Mouse (Mus musculus) liver, embryonic 14.5 days (tissue): ENCODE measurements around the gene Msl3. TPM values are rescaled to one million over a fixed set of nuclear protein-coding genes. Genes with fewer than 3 reads are reported as not detected.
A peak's percentile ranks its signal among the peaks of the same experiment; 100 is the strongest.

Experiments
- ATAC-seq: fragments of 200-750 bp; cut with Nextera tagmentation; 2 replicates; pipeline ENCODE4 v1.8.0; 2017; ENCODE audit warnings: moderate number of reproducible peaks, mild to moderate bottlenecking, moderate library complexity; ENCODE audit not compliant: insufficient read depth
- DNase-seq, 3 experiments: peaks; one replicate each; pipeline ENCODE4 v3.0.0-alpha.2; 2012 to 2013; ENCODE audit warnings: low read depth in 3 of 3, low spot score in 3 of 3
- H3K27ac ChIP-seq: fragments of 300-500 bp; sonication (generic); 2 replicates; pipeline ENCODE4 v1.5.1; 2014; ENCODE audit warnings: moderate library complexity, mild to moderate bottlenecking, control low read depth, inconsistent platforms
- H3K27me3 ChIP-seq: fragments of 300-500 bp; sonication (generic); 2 replicates; pipeline ENCODE4 v1.6.1; 2014; ENCODE audit warnings: mild to moderate bottlenecking, low read length, moderate library complexity; ENCODE audit not compliant: control insufficient read depth, insufficient read depth
- H3K36me3 ChIP-seq: fragments of 300-500 bp; sonication (generic); replicated peaks from 2 replicates; pipeline ENCODE4 v1.6.1; 2014; ENCODE audit warnings: low read depth; ENCODE audit not compliant: control insufficient read depth, insufficient read depth
- H3K4me1 ChIP-seq, 2 experiments: fragments of 200-500 bp in 1 of 2; fragments of 300-500 bp in 1 of 2; sonication (generic) in 1 of 2; replicated peaks; 2 replicates each; pipeline ENCODE4 v1.6.1; 2012 to 2014; ENCODE audit warnings: antibody characterized with exemption in 1 of 2, inconsistent platforms in 1 of 2, low read length in 1 of 2; ENCODE audit not compliant: control insufficient read depth in 2 of 2, insufficient read depth in 2 of 2
- H3K4me2 ChIP-seq: fragments of 300-500 bp; sonication (generic); 2 replicates; pipeline ENCODE4 v1.6.1; 2014; ENCODE audit warnings: low read depth, mild to moderate bottlenecking, control low read depth, moderate library complexity
- H3K4me3 ChIP-seq, 2 experiments: fragments of 200-500 bp in 1 of 2; fragments of 300-500 bp in 1 of 2; sonication (generic) in 1 of 2; 2 replicates each; pipeline ENCODE4 v1.5.1; 2012 to 2014; ENCODE audit warnings: low read depth in 2 of 2, low read length in 2 of 2, mild to moderate bottlenecking in 2 of 2, control low read depth in 1 of 2, inconsistent platforms in 1 of 2, moderate library complexity in 1 of 2; ENCODE audit not compliant: insufficient read depth in 1 of 2
- H3K9ac ChIP-seq: fragments of 300-500 bp; sonication (generic); replicated peaks from 2 replicates; pipeline ENCODE4 v1.6.1; 2014; ENCODE audit warnings: mild to moderate bottlenecking, control low read depth, moderate library complexity
- H3K9me3 ChIP-seq: fragments of 300-500 bp; sonication (generic); 2 replicates; pipeline ENCODE4 v1.6.1; 2016; ENCODE audit warnings: low read length, mixed read lengths; ENCODE audit not compliant: control insufficient read depth
- CTCF ChIP-seq: IDR thresholded peaks from 2 replicates; pipeline ENCODE4 v1.5.1; 2016; ENCODE audit warnings: antibody characterized with exemption, low read depth, control low read depth
- EP300 ChIP-seq: IDR thresholded peaks from 2 replicates; pipeline ENCODE4 v1.6.1; 2016; ENCODE audit warnings: antibody characterized with exemption, low read depth
- WGBS: fragments of 180-500 bp; shearing (Covaris S2); extraction: QIAGEN DNeasy Blood & Tissue Kit; methylation state at CpG from one replicate; pipeline ENCODE4 v1.1.7; 2014; ENCODE audit not compliant: insufficient replicate concordance; 5-methylcytosine and 5-hydroxymethylcytosine counted together
- polyA plus RNA-seq, 2 experiments: library from polyadenylated mRNA; depleted of rRNA in 1 of 2; stranded (reverse) in 1 of 2; unstranded in 1 of 2; fragments of >200 nt; fragmentation: Nextera tagmentation in 1 of 2; extraction: Ambion mirVana in 1 of 2; gene quantifications; 2 replicates each; pipeline versions ENCODE4 v1.2.1 to v1.2.3; 2012 to 2014

The Msl3 gene
- polyA plus RNA-seq, 2 experiments, result 12.4 to 17.5 TPM

DNA sequence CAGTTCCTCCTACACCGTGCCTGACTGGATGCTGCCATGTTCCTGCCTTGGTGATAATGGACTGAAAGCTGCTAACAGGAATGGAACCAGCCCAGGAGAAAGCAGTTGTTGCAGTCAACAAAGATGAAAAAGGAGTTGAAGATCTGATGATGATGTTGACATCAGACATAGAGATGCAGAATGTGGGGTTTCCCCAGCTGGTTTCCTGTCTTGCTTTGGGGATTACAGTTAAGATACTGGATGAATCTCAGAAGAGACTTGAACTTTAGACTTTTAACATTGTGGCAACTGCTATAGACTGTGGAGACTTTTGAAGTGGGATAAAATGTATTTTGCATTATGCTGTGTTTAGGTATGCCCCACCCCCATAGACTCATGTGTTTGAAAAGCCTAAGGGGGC lies 15.9 kb downstream of the Msl3 start:
- DNase-seq (no peak), ATAC-seq (no peak)
- H3K4me1 ChIP-seq, result no peaks in the 10 kb centered on the region
- no peak overlapping the region for H3K4me2 ChIP-seq
- peaks cover 5% of the 10 kb centered on the region; the same call in 1 of the 2 replicates for H3K36me3 ChIP-seq
- H3K4me3 ChIP-seq, result no peak overlapping the region
- no peaks in the 10 kb centered on the region for H3K27me3 ChIP-seq
- no peaks in the 10 kb centered on the region for H3K9me3 ChIP-seq
- TF ChIP-seq EP300 (no peak), CTCF (no peak)
- WGBS, result 80% methylated on average over 1 of the region's 1 CpGs
- H3K9ac ChIP-seq, result no peak overlapping the region
- no peak overlapping the region for H3K27ac ChIP-seq

DNA sequence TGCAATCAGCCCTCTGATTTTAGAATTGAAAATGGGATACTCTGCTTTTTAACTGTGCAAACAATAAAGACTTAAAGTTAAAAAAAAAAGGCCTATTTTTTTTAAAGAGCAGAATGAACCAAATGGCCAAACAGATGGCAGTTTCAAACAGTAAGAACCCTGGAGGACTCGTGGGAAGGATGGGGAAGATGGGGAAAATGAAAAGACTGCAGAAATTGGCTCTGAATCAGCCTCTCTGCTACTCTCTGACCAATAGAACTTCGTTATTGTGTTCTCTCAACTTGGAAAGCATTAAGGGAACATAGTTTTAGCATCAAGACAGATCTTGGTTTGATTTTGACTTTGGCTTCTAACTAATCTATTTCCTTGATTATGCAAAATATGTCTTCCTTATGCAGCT lies 24.4 kb downstream of the Msl3 start:
- H3K27me3 ChIP-seq, result no peaks in the 10 kb centered on the region
- no peak overlapping the region for H3K4me3 ChIP-seq
- TF ChIP-seq CTCF, result no peak
- no peak for TF ChIP-seq EP300
- peaks cover 2% of the 10 kb centered on the region; the same call in 1 of the 2 replicates for H3K36me3 ChIP-seq
- DNase-seq (no peak), ATAC-seq (no peak)
- H3K9ac ChIP-seq, result no peak overlapping the region
- H3K9me3 ChIP-seq, result no peaks in the 10 kb centered on the region
- no peaks in the 10 kb centered on the region for H3K4me1 ChIP-seq
- H3K4me2 ChIP-seq, result no peak overlapping the region
- H3K27ac ChIP-seq, result no peak overlapping the region
- 61% methylated on average over 2 of the region's 2 CpGs for WGBS

DNA sequence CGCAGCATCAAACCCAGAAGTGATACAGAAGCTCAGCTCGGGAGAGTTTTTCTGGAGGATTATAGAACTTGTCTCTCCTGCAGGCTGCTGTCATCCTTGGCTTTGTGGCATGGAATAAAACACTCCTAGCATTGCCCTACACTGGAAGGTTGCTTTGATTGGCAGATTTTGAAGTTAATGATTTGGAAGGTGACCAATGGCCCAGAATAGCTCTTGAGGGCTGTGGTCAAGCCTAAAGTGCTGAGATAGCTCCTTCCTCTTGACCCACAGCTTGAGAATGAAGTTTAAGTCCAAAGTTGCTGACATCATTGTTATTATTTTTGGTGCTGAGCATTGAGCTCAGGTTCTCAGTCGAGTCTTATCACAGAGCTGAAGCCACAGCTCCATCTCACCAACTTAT lies 26.0 kb downstream of the Msl3 start:
- DNase-seq (no peak), ATAC-seq (no peak)
- Histone ChIP-seq H3K4me2 (no peak overlapping the region), H3K36me3 (no peaks in the 10 kb centered on the region; the same call in 1 of the 2 replicates), H3K27me3 (no peaks in the 10 kb centered on the region), H3K9ac (no peak overlapping the region), H3K4me1 (no peaks in the 10 kb centered on the region), H3K9me3 (no peaks in the 10 kb centered on the region), H3K4me3 (no peak overlapping the region), H3K27ac (no peak overlapping the region)
- TF ChIP-seq CTCF (no peak), EP300 (no peak)
- WGBS, result 49% methylated on average over 3 of the region's 3 CpGs

DNA sequence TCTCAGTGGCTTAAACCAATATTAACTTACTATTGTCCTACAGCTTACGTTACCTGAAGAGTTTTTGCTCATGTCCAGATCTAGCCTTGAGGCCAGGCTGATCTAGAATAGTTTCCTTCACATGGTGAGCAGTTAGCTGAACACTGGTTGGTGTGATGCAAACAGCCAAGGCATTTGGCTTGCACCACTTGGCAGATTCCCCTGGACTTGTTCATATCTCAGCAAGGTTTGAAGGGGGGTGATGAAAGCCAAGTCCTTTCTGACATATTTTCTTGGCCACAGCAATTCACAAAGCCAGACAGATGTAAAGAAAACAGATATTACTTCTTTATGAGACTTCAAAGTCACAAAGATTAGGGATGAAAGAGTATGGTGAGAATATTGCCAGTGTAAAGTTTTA lies 30.2 kb downstream of the Msl3 start:
- DNase-seq, result no peak
- no peak overlapping the region for H3K9ac ChIP-seq
- H3K36me3 ChIP-seq, result no peaks in the 10 kb centered on the region
- no peak overlapping the region for H3K4me2 ChIP-seq
- no peak for TF ChIP-seq CTCF
- no peak for TF ChIP-seq EP300
- H3K27ac ChIP-seq, result no peak overlapping the region
- H3K4me3 ChIP-seq, result no peak overlapping the region
- H3K27me3 ChIP-seq, result no peaks in the 10 kb centered on the region
- no peaks in the 10 kb centered on the region for H3K4me1 ChIP-seq
- no peak for ATAC-seq
- no peaks in the 10 kb centered on the region for H3K9me3 ChIP-seq
- WGBS, result 79% methylated on average over 1 of the region's 1 CpGs

DNA sequence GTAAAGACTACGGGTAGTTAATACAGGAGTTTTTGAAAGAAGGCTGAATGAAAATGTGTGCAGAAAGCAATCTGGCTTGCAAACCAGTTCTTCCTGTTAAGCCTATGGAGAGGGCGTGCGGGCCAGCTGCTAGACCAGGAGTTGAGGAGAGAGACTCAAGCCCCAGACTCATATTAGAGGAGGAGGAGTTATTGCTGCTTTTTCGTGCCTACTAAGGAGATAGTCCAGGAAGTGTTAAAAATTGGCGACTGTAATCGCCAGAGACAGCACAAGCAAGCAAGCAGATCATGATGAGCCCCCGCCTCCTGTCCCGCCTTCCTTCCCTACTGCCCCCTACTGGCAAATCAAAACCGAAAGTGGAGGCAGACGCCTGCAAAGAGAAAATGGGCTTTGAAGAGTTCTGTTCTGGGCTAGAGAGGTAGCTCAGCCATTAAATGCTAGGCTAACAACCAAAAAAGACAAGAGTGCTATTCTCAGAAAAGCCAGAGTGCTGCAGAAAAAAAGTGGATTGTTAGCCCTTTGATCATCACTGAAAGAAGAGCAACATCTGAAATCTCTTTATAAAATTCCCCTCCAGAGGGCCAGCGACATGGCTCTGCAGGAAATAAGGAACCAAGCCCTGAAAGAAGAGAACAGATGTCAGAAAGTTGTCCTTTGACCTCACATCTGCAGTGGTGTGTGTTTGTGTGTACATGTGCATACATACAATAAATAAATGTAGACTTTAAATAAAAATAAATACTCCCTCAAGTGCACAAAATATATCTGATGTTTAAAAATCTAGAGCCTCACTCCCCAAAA lies 33.9 kb downstream of the Msl3 start:
- Histone ChIP-seq H3K9ac (peak overlapping the region; percentile 23; the same call in 1 of the 2 replicates), H3K4me1 (no peaks in the 10 kb centered on the region), H3K9me3 (no peaks in the 10 kb centered on the region), H3K4me3 (peak overlapping the region; percentile 45 to 64), H3K27ac (no peak overlapping the region), H3K36me3 (no peaks in the 10 kb centered on the region), H3K4me2 (peak overlapping the region; percentile 57), H3K27me3 (no peaks in the 10 kb centered on the region)
- WGBS, result 10% methylated on average over 11 of the region's 11 CpGs
- TF ChIP-seq EP300 (no peak), CTCF (peak; percentile 72)
- peak; percentile 65 for ATAC-seq
- DNase-seq, result peak; percentile 26 to 38 (median 30)

Other genes starting within 250 kb of the Msl3 start
- gene Frmpd4, start 96.7 kb downstream of the Msl3 start, polyA plus RNA-seq (2012; rRNA removed), result under 0.01 TPM in 1 of 2 replicates, not detected in the other
- gene Frmpd4, start 96.7 kb downstream of the Msl3 start, polyA plus RNA-seq (2014; fragmentation: Nextera tagmentation; extraction: Ambion mirVana), result not detected in 2 replicates
- 0.90 and 1.2 TPM in 2 replicates for gene Arhgap6, start 121.2 kb upstream of the Msl3 start, polyA plus RNA-seq (2012; rRNA removed)
- 2.3 and 2.7 TPM in 2 replicates for gene Arhgap6, start 121.2 kb upstream of the Msl3 start, polyA plus RNA-seq (2014; fragmentation: Nextera tagmentation; extraction: Ambion mirVana)